Mouse (Mus musculus) heart, adult 8-10 months (tissue): ENCODE data around the gene Stx18. TPM values are rescaled to one million over a fixed set of nuclear protein-coding genes. Genes with fewer than 3 reads are reported as not detected.

Experiments used
- total RNA-seq, 4 experiments: library from RNA; stranded (reverse); gene quantifications; 2 replicates each; pipeline ENCODE4 v1.2.4; 2022

Stx18 gene
- total RNA-seq, 4 experiments from 2014 or later, result 14.1 to 17.5 (median 14.4) TPM

Other genes with a start within 250 kb of the Stx18 start
- 1 to 10 TPM; 3.0 to 3.8 (median 3.3) TPM for gene Msx1, start 214.2 kb upstream of the Stx18 start, total RNA-seq
- gene Nsg1, start 121.2 kb downstream of the Stx18 start, total RNA-seq, result 1 to 10 TPM; 7.0 to 9.4 (median 8.0) TPM
- 1 to 10 TPM; 2.7 to 4.8 (median 3.1) TPM for gene Zbtb49, start 181.7 kb downstream of the Stx18 start, total RNA-seq
- 10 to 100 TPM; 16.0 to 20.0 (median 18.9) TPM for gene Lyar, start 181.7 kb downstream of the Stx18 start, total RNA-seq
- 10 to 100 TPM in 3 of 4 experiments, 1 to 10 TPM in 1; 9.5 to 12.0 (median 11.6) TPM for gene Tmem128, start 221.4 kb downstream of the Stx18 start, total RNA-seq
- under 1 TPM; 0.12 to 0.28 (median 0.18) TPM for gene Otop1, start 237.2 kb downstream of the Stx18 start, total RNA-seq